Mouse (Mus musculus): ENCODE results near the gene Adipoq. TPM values are rescaled to one million over a fixed set of nuclear protein-coding genes. Genes with fewer than 3 reads are reported as not detected.

Gene Adipoq
- polyA plus RNA-seq, 1 experiment from 2014 or later, result 0.19 TPM

- Histone ChIP-seq H3K36me3 (peaks cover 36% of the 10 kb centered on the region), H3K27ac (peak within 1 kb of the TSS; percentile 98), H3K27me3 (no peaks in the 10 kb centered on the region), H3K4me1 (peaks cover 40% of the 10 kb centered on the region), H3K4me3 (peak within 1 kb of the TSS; percentile 98), H3K9me3 (no peaks in the 10 kb centered on the region), H3K4me2 (peak within 1 kb of the TSS; percentile 67), H3K9ac (peak within 1 kb of the TSS; percentile 100)
- under 1% methylated on average over 71 of the region's 71 CpGs for WGBS
- ATAC-seq (ENCODE audit: borderline replicate concordance, extremely low read depth, low FRiP score, low TSS enrichment), result peak; percentile 93
Observed at GRCm38 (mm10) chr16:23107231-23107942, 38.9 kb upstream of the Adipoq start, which contains the start of gene Eif4a2. TSS of gene Eif4a2 (plus strand) at chr16:23107444.

GRCm38 (mm10) chr16:23107946-23108759 is 38.2 kb upstream of the Adipoq start:
- Histone ChIP-seq H3K9ac (peak overlapping the region; percentile 100), H3K4me1 (peaks cover 38% of the 10 kb centered on the region), H3K27ac (peak overlapping the region; percentile 98), H3K36me3 (peaks cover 44% of the 10 kb centered on the region), H3K9me3 (no peaks in the 10 kb centered on the region), H3K27me3 (no peaks in the 10 kb centered on the region), H3K4me3 (peak overlapping the region; percentile 98), H3K4me2 (peak overlapping the region; percentile 67)
- ATAC-seq (ENCODE audit: borderline replicate concordance, extremely low read depth, low FRiP score, low TSS enrichment), result peak; percentile 90
- WGBS, result under 1% methylated on average over 52 of the region's 52 CpGs

GRCm38 (mm10) chr16:23108943-23109342 is 37.4 kb upstream of the Adipoq start:
- Histone ChIP-seq H3K27ac (peak overlapping the region; percentile 98; the same call in 1 of the 2 replicates), H3K9me3 (no peaks in the 10 kb centered on the region), H3K4me3 (peak overlapping the region; percentile 98), H3K4me1 (peaks cover 38% of the 10 kb centered on the region), H3K9ac (peak overlapping the region; percentile 100), H3K4me2 (peak overlapping the region; percentile 67), H3K27me3 (no peaks in the 10 kb centered on the region), H3K36me3 (peaks cover 48% of the 10 kb centered on the region)
- ATAC-seq (ENCODE audit: borderline replicate concordance, extremely low read depth, low FRiP score, low TSS enrichment), result no peak
- WGBS, result 2% methylated on average over 5 of the region's 5 CpGs

GRCm38 (mm10) chr16:23109350-23110280 is 36.7 kb upstream of the Adipoq start:
- H3K4me1 ChIP-seq, result peaks cover 38% of the 10 kb centered on the region
- no peak overlapping the region for H3K27ac ChIP-seq
- H3K4me3 ChIP-seq, result peak overlapping the region; percentile 98
- peak overlapping the region; percentile 67 for H3K4me2 ChIP-seq
- H3K9ac ChIP-seq, result peak overlapping the region; percentile 100
- no peaks in the 10 kb centered on the region for H3K27me3 ChIP-seq
- peaks cover 55% of the 10 kb centered on the region for H3K36me3 ChIP-seq
- ATAC-seq (ENCODE audit: borderline replicate concordance, extremely low read depth, low FRiP score, low TSS enrichment), result no peak
- H3K9me3 ChIP-seq, result no peaks in the 10 kb centered on the region
- WGBS, result 43% methylated on average over 5 of the region's 5 CpGs

- no peak for ATAC-seq (ENCODE audit: borderline replicate concordance, extremely low read depth, low FRiP score, low TSS enrichment)
- Histone ChIP-seq H3K27ac (no peak overlapping the region), H3K4me3 (no peak overlapping the region), H3K4me2 (no peak overlapping the region), H3K27me3 (no peaks in the 10 kb centered on the region), H3K4me1 (peaks cover 34% of the 10 kb centered on the region), H3K36me3 (peaks cover 74% of the 10 kb centered on the region), H3K9ac (no peak overlapping the region), H3K9me3 (no peaks in the 10 kb centered on the region)
- WGBS, result 66% methylated on average over 12 of the region's 12 CpGs
Observed at GRCm38 (mm10) chr16:23112348-23112747, 34.0 kb upstream of the Adipoq start.

- peaks cover 80% of the 10 kb centered on the region for H3K36me3 ChIP-seq
- H3K9me3 ChIP-seq, result no peaks in the 10 kb centered on the region
- H3K4me2 ChIP-seq, result no peak overlapping the region
- no peak overlapping the region for H3K27ac ChIP-seq
- WGBS, result 47% methylated on average over 9 of the region's 9 CpGs
- H3K9ac ChIP-seq, result no peak overlapping the region
- no peaks in the 10 kb centered on the region for H3K27me3 ChIP-seq
- peaks cover 34% of the 10 kb centered on the region for H3K4me1 ChIP-seq
- no peak overlapping the region for H3K4me3 ChIP-seq
- ATAC-seq (ENCODE audit: borderline replicate concordance, extremely low read depth, low FRiP score, low TSS enrichment), result no peak
Observed at GRCm38 (mm10) chr16:23112861-23113435, 33.4 kb upstream of the Adipoq start.

GRCm38 (mm10) chr16:23113903-23114302 is 32.4 kb upstream of the Adipoq start:
- no peak overlapping the region for H3K27ac ChIP-seq
- peaks cover 34% of the 10 kb centered on the region for H3K4me1 ChIP-seq
- H3K36me3 ChIP-seq, result peaks cover 79% of the 10 kb centered on the region
- H3K9me3 ChIP-seq, result no peaks in the 10 kb centered on the region
- ATAC-seq (ENCODE audit: borderline replicate concordance, extremely low read depth, low FRiP score, low TSS enrichment), result no peak
- H3K4me3 ChIP-seq, result no peak overlapping the region
- H3K4me2 ChIP-seq, result no peak overlapping the region
- no peak overlapping the region for H3K9ac ChIP-seq
- H3K27me3 ChIP-seq, result no peaks in the 10 kb centered on the region

- no peak overlapping the region for H3K27ac ChIP-seq
- no peak overlapping the region for H3K4me3 ChIP-seq
- 53% methylated on average over 5 of the region's 5 CpGs for WGBS
- no peak; the same call in 1 of the 2 replicates for ATAC-seq (ENCODE audit: borderline replicate concordance, extremely low read depth, low FRiP score, low TSS enrichment)
- no peak overlapping the region for H3K9ac ChIP-seq
- no peaks in the 10 kb centered on the region for H3K9me3 ChIP-seq
- peaks cover 29% of the 10 kb centered on the region for H3K4me1 ChIP-seq
- no peaks in the 10 kb centered on the region for H3K27me3 ChIP-seq
- no peak overlapping the region for H3K4me2 ChIP-seq
- peaks cover 77% of the 10 kb centered on the region for H3K36me3 ChIP-seq
Observed at GRCm38 (mm10) chr16:23114339-23115171, 31.8 kb upstream of the Adipoq start.

- ATAC-seq (ENCODE audit: borderline replicate concordance, extremely low read depth, low FRiP score, low TSS enrichment), result no peak
- Histone ChIP-seq H3K27ac (no peak overlapping the region), H3K4me2 (no peak overlapping the region), H3K4me1 (peaks cover 20% of the 10 kb centered on the region), H3K36me3 (peaks cover 74% of the 10 kb centered on the region), H3K9me3 (no peaks in the 10 kb centered on the region), H3K9ac (no peak overlapping the region), H3K27me3 (no peaks in the 10 kb centered on the region), H3K4me3 (no peak overlapping the region)
- WGBS, result 71% methylated on average over 3 of the region's 3 CpGs
Observed at GRCm38 (mm10) chr16:23115486-23115885, 30.9 kb upstream of the Adipoq start.

- WGBS, result 40% methylated on average over 4 of the region's 4 CpGs
- Histone ChIP-seq H3K9me3 (no peaks in the 10 kb centered on the region), H3K4me2 (no peak overlapping the region), H3K4me1 (peaks cover 5% of the 10 kb centered on the region; the same call in 1 of the 2 replicates), H3K9ac (no peak overlapping the region), H3K4me3 (no peak overlapping the region), H3K27me3 (no peaks in the 10 kb centered on the region), H3K36me3 (peaks cover 72% of the 10 kb centered on the region), H3K27ac (no peak overlapping the region)
- no peak for ATAC-seq (ENCODE audit: borderline replicate concordance, extremely low read depth, low FRiP score, low TSS enrichment)
Observed at GRCm38 (mm10) chr16:23117173-23117572, 29.2 kb upstream of the Adipoq start.
